In the genomic region with DNA sequence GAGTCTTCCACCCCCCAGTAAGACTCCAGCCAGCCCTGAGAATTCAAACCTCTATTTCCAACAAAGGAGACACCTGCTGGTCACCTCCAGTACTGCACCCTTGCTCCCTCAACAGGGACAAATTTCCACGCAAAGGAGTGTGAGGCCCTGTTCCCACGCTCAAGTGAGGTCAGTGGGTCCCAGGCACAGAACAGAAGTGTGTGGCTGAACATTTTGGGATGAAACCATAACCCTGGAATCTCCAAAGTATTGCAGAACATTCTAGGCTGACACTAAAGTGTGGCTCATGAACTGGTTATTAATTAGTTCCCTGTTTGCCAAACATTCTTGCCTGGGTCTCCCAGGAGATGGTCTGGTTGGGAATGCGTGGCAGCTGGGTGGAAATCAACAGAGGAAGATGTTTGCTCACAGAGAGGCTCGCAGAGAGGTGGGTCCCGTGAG, we compare ENCODE assay signal across 10 mouse cellular contexts. TPM values are rescaled to one million over a fixed set of nuclear protein-coding genes. Genes with fewer than 3 reads are reported as not detected.
DNase-seq lines count a peak whose midpoint lies in the region; ATAC-seq and TF ChIP-seq lines count a peak whose summit lies in the region.
"Had no signal": no experiment of that assay in that cellular context is flagged by ENCODE, and none has a peak within 500 bp of the region (broad histone marks: within the 10 kb centered on the region; RNA-seq: fewer than 3 reads in every experiment).

No protein-coding gene starts in this region.

- TF ChIP-seq CTCF in heart, adult 2 months (IDR thresholded peaks at IDR 0.05) = peak; percentile 82
- TF ChIP-seq CTCF in left cerebral cortex, adult 2 months (IDR thresholded peaks at IDR 0.05) = peak; percentile 83

- no peak overlapping the region for H3K4me3 ChIP-seq in heart, adult 2 months
- H3K4me3 ChIP-seq in heart, embryonic 11.5 days (ENCODE audit: low read depth, low read length) = no peak overlapping the region
- H3K4me3 ChIP-seq in hindbrain, embryonic 16.5 days (ENCODE audit: low read length) = no peak overlapping the region
- H3K4me3 ChIP-seq in left cerebral cortex, adult 2 months = no peak overlapping the region
- no peak overlapping the region for H3K4me3 ChIP-seq in midbrain, embryonic 14.5 days (replicated peaks; ENCODE audit: low read depth, low read length)
- H3K4me3 ChIP-seq in stomach, embryonic 16.5 days (replicated peaks; ENCODE audit: low read length) = no peak overlapping the region
- H3K4me3 ChIP-seq: embryonic facial prominence, embryonic 12.5 days; neural tube, embryonic 13.5 days had no signal

- no peak overlapping the region for H3K9ac ChIP-seq in heart, adult 2 months (ENCODE audit: low read depth, low read length)
- no peak overlapping the region for H3K9ac ChIP-seq in heart, embryonic 11.5 days (ENCODE audit: low read depth, low read length)
- no peak overlapping the region for H3K9ac ChIP-seq in hindbrain, embryonic 16.5 days (ENCODE audit: low read depth, low read length)
- no peak overlapping the region for H3K9ac ChIP-seq in midbrain, embryonic 14.5 days (replicated peaks; ENCODE audit: low read length)
- H3K9ac ChIP-seq in stomach, embryonic 16.5 days (ENCODE audit: low read length) = no peak overlapping the region
- H3K9ac ChIP-seq: embryonic facial prominence, embryonic 12.5 days; neural tube, embryonic 13.5 days had no signal

- no peak overlapping the region for H3K27ac ChIP-seq in heart, adult 2 months
- H3K27ac ChIP-seq in heart, embryonic 11.5 days (ENCODE audit: low read depth, low read length) = no peak overlapping the region
- H3K27ac ChIP-seq in hindbrain, embryonic 16.5 days (ENCODE audit: low read depth, low read length) = no peak overlapping the region
- H3K27ac ChIP-seq in left cerebral cortex, adult 2 months = no peak overlapping the region
- H3K27ac ChIP-seq in midbrain, embryonic 14.5 days (replicated peaks; ENCODE audit: low read depth, low read length) = no peak overlapping the region
- peak overlapping the region; percentile 87 for H3K27ac ChIP-seq in stomach, embryonic 16.5 days (ENCODE audit: low read length)
- H3K27ac ChIP-seq: embryonic facial prominence, embryonic 12.5 days; neural tube, embryonic 13.5 days had no signal

- peak; percentile 74 to 84 for DNase-seq in heart, adult 2 months
- DNase-seq in adrenal gland, postnatal 10 days = peak; percentile 85
- peak; percentile 52 for DNase-seq in embryo, embryonic 9.5 days (ENCODE audit: extremely low spot score)
- peak; percentile 42 to 60 for DNase-seq in left cerebral cortex, adult 2 months (ENCODE audit: extremely low spot score in 1 of 2, low spot score in 2 of 2)
- peak; percentile 81 for DNase-seq in midbrain, embryonic 14.5 days

- 29% methylated on average over 5 of the region's 5 CpGs for WGBS in heart, adult 2 months
- 40% methylated on average over 5 of the region's 5 CpGs for WGBS in heart, embryonic 11.5 days (ENCODE audit: insufficient replicate concordance)
- WGBS in hindbrain, embryonic 16.5 days = 8% methylated on average over 5 of the region's 5 CpGs
- 18% methylated on average over 5 of the region's 5 CpGs for WGBS in midbrain, embryonic 14.5 days
- 18% methylated on average over 5 of the region's 5 CpGs for WGBS in stomach, embryonic 16.5 days

- intact Hi-C loops in heart, adult 2 months (cut with DNase I) = loop anchor here (5.0 kb wide), 1 partner anchor 330 kb away; the partner anchor contains the start of genes Cebpb and Tmem189
- intact Hi-C loops in left cerebral cortex, adult 2 months (cut with DNase I) = loop anchor here (2.0 kb wide), 1 partner anchor 332 kb away; no protein-coding TSS in a partner anchor

- no peaks in the 10 kb centered on the region for H3K79me2 ChIP-seq in heart, adult 2 months (replicated peaks; ENCODE audit: control insufficient read depth, insufficient read depth, low read length)

- no peaks in the 10 kb centered on the region for H3K9me3 ChIP-seq in heart, embryonic 11.5 days (replicated peaks; ENCODE audit: control insufficient read depth, low read length)
- no peaks in the 10 kb centered on the region for H3K9me3 ChIP-seq in hindbrain, embryonic 16.5 days (ENCODE audit: control insufficient read depth, low read length)
- H3K9me3 ChIP-seq in midbrain, embryonic 14.5 days (ENCODE audit: control insufficient read depth, low read length) = no peaks in the 10 kb centered on the region
- H3K9me3 ChIP-seq in stomach, embryonic 16.5 days (replicated peaks; ENCODE audit: control insufficient read depth, low read length) = no peaks in the 10 kb centered on the region
- H3K9me3 ChIP-seq: embryonic facial prominence, embryonic 12.5 days; neural tube, embryonic 13.5 days had no signal

- no peak for ATAC-seq in heart, embryonic 11.5 days (replicated peaks; ENCODE audit: insufficient number of reproducible peaks, low FRiP score, low TSS enrichment)
- ATAC-seq in hindbrain, embryonic 16.5 days = peak; percentile 29
- no peak for ATAC-seq in midbrain, embryonic 14.5 days (ENCODE audit: low FRiP score, low TSS enrichment)
- ATAC-seq in stomach, embryonic 16.5 days (ENCODE audit: insufficient read depth, low FRiP score) = no peak

- H3K4me1 ChIP-seq in heart, adult 2 months (ENCODE audit: control insufficient read depth, insufficient read depth, low read length) = no peaks in the 10 kb centered on the region; the same call in 1 of the 2 replicates
- H3K4me1 ChIP-seq in heart, embryonic 11.5 days (ENCODE audit: control insufficient read depth, insufficient read depth, low read length) = peaks cover 5% of the 10 kb centered on the region
- H3K4me1 ChIP-seq in hindbrain, embryonic 16.5 days (ENCODE audit: control insufficient read depth, insufficient read depth, low read depth, low read length) = no peaks in the 10 kb centered on the region; the same call in none of the 2 replicates
- H3K4me1 ChIP-seq in midbrain, embryonic 14.5 days (ENCODE audit: control insufficient read depth, insufficient read depth, low read length) = 0 out of 2 replicates have a peak, but pooled peaks cover 3% of the 10 kb centered on the region
- peaks cover 38% of the 10 kb centered on the region for H3K4me1 ChIP-seq in stomach, embryonic 16.5 days (ENCODE audit: control insufficient read depth, insufficient read depth, low read length)
- H3K4me1 ChIP-seq: embryonic facial prominence, embryonic 12.5 days had no signal

- H3K4me2 ChIP-seq in heart, embryonic 11.5 days = no peak overlapping the region
- no peak overlapping the region for H3K4me2 ChIP-seq in hindbrain, embryonic 16.5 days (ENCODE audit: low read length)
- H3K4me2 ChIP-seq in midbrain, embryonic 14.5 days (ENCODE audit: low read length) = no peak overlapping the region
- H3K4me2 ChIP-seq in stomach, embryonic 16.5 days (ENCODE audit: low read depth, low read length) = no peak overlapping the region
- H3K4me2 ChIP-seq: embryonic facial prominence, embryonic 12.5 days; neural tube, embryonic 13.5 days had no signal

- no peaks in the 10 kb centered on the region for H3K36me3 ChIP-seq in heart, adult 2 months (ENCODE audit: control insufficient read depth, insufficient read depth, low read length)
- H3K36me3 ChIP-seq in heart, embryonic 11.5 days (ENCODE audit: control insufficient read depth, insufficient read depth, low read length) = no peaks in the 10 kb centered on the region
- no peaks in the 10 kb centered on the region for H3K36me3 ChIP-seq in hindbrain, embryonic 16.5 days (ENCODE audit: control insufficient read depth, insufficient read depth, low read length)
- no peaks in the 10 kb centered on the region for H3K36me3 ChIP-seq in midbrain, embryonic 14.5 days (ENCODE audit: control insufficient read depth, insufficient read depth, low read length)
- H3K36me3 ChIP-seq in stomach, embryonic 16.5 days (ENCODE audit: control insufficient read depth, insufficient read depth, low read length) = no peaks in the 10 kb centered on the region
- H3K36me3 ChIP-seq: embryonic facial prominence, embryonic 12.5 days; neural tube, embryonic 13.5 days had no signal

- TF ChIP-seq EP300 in heart, adult 2 months (IDR thresholded peaks at IDR 0.05; ENCODE audit: insufficient read depth, low read depth, low read length) = 0 out of 2 replicates have a peak, but pooled peaks have one; percentile 39

- no peak for TF ChIP-seq POLR2A in heart, adult 2 months (IDR thresholded peaks at IDR 0.05; ENCODE audit: insufficient read depth, low read depth, low read length)

- H3K27me3 ChIP-seq in heart, adult 2 months (ENCODE audit: control insufficient read depth, insufficient read depth, low read length) = no peaks in the 10 kb centered on the region
- no peaks in the 10 kb centered on the region for H3K27me3 ChIP-seq in heart, embryonic 11.5 days (ENCODE audit: control insufficient read depth, insufficient read depth, low read length)
- no peaks in the 10 kb centered on the region for H3K27me3 ChIP-seq in hindbrain, embryonic 16.5 days (replicated peaks; ENCODE audit: control insufficient read depth, insufficient read depth, low read length)
- no peaks in the 10 kb centered on the region for H3K27me3 ChIP-seq in midbrain, embryonic 14.5 days (ENCODE audit: control insufficient read depth, insufficient read depth, low read length)
- no peaks in the 10 kb centered on the region for H3K27me3 ChIP-seq in stomach, embryonic 16.5 days (ENCODE audit: control insufficient read depth, insufficient read depth, low read length)
- H3K27me3 ChIP-seq: neural tube, embryonic 13.5 days had no signal

RNA-seq across cellular contexts. Expression of gene Ripor3, which starts 6.6 kb away (rescaled TPM):
- total RNA-seq in heart, adult 2 months (2021) = under 1 TPM; 0.21 to 0.36 TPM
- 0.79 and 1.5 TPM in 2 replicates for polyA plus RNA-seq in heart, adult 2 months (2012; rRNA removed)
- 0.97 and 2.1 TPM in 2 replicates for polyA plus RNA-seq in heart, embryonic 11.5 days (2014; fragmentation: Nextera tagmentation; extraction: Ambion mirVana)
- total RNA-seq in adrenal gland, postnatal 10 days (2021) = 1 to 10 TPM; 3.2 to 4.6 TPM
- 0.19 and 0.70 TPM in 2 replicates for polyA plus RNA-seq in hindbrain, embryonic 16.5 days (2015; fragmentation: Nextera tagmentation; extraction: Ambion mirVana)
- under 1 TPM; 0.21 to 0.61 TPM for total RNA-seq in left cerebral cortex, adult 2 months (2021)
- 0.22 TPM in 1 of 2 replicates, not detected in the other for polyA plus RNA-seq in midbrain, embryonic 14.5 days (2014; fragmentation: Nextera tagmentation; extraction: Ambion mirVana)
- 3.5 and 3.6 TPM in 2 replicates for polyA plus RNA-seq in stomach, embryonic 16.5 days (2015; fragmentation: Nextera tagmentation; extraction: Ambion mirVana)
